Mouse (Mus musculus): ENCODE measurements around the gene Vps29. TPM values are rescaled to one million over a fixed set of nuclear protein-coding genes. Genes with fewer than 3 reads are reported as not detected.
"Not testable (repeated sequence)": the region's sequence is repeated elsewhere in the genome, so short reads cannot be mapped to it uniquely, and the experiment has no call there.

Vps29 gene
- 100 to 1,000 TPM in 1 of 2 experiments, 10 to 100 TPM in 1; 86.7 to 103 TPM for total RNA-seq (2021)
- long read RNA-seq, experiment 1, transcript Vps29-208 (4 exons, 2,716 nt) = major isoform, 112 of 115 reads
- long read RNA-seq, experiment 1, partial matches to known transcripts = 2 of 115 reads
- long read RNA-seq, experiment 1, other reads (novel, unspliced or antisense) = 0 of 115 reads
- long read RNA-seq, experiment 2, transcript Vps29-208 (4 exons, 2,716 nt) = major isoform, 72 of 75 reads
- long read RNA-seq, experiment 2, partial matches to known transcripts = 1 of 75 reads
- long read RNA-seq, experiment 2, other reads (novel, unspliced or antisense) = 2 of 75 reads

GRCm38 (mm10) chr5:122353807-122354491 lies at the start of gene Vps29, which contains the start of gene Rad9b:
Gene Vps29 (plus strand): TSS chr5:122354369.
Gene Rad9b (minus strand): TSS chr5:122354233.
- intact Hi-C loops (cut with DNase I) = no loop called here

DNA sequence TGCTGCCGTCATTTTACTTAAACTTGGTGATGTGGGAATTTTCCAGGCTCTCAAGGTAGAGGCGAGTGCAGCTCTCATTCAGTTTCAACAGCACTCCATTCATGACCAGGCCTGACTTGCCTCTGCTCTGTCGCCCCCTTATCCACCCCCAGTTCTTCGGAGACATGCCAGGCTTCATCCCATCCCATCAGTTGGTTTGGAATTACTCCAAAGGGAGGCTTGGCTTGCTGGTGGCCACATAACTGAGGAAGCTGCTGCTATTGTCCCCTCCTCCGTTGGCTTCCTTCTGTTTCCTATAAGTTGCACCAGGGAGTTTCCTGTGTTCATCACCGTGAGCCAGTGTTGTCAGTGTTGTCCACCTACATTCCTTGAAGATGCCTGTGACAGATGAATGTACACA lies 49.6 kb upstream of the Vps29 start:
- no peak for DNase-seq

More at GRCm38 (mm10) chr5:122353807-122354491, at the start of gene Vps29, which contains the start of gene Rad9b:
- DNase-seq = peak; percentile 98 to 99

DNA sequence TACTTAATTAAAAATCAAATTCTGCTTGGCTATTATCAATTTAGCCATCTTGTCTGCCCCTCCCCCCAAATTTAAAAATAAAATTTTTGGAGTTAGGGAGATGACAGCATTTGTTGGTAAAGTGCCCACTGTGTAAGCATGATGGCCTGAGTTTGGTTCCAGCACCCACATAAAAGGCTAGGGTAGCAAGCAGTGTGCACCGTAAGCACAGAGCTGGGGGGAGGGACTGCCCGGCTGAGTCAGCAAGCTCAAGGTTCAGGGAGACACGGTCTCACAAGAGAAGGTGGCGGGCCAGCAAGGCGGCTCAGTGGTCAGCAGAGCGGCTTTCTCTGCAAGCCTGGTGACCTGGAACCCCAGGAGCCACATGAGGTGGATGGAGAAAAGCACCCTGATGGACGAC lies 48.7 kb upstream of the Vps29 start:
- no peak for DNase-seq
- intact Hi-C loops (cut with DNase I) = no loop called here

More for the DNA sequence above, 49.6 kb upstream of the Vps29 start:
- intact Hi-C loops (cut with DNase I) = no loop called here

GRCm38 (mm10) chr5:122306536-122306935 lies 47.6 kb upstream of the Vps29 start:
- intact Hi-C loops (cut with DNase I) = no loop called here
- no peak for DNase-seq

- no peak for DNase-seq
- intact Hi-C loops (cut with DNase I) = no loop called here
Measured at GRCm38 (mm10) chr5:122310699-122311098, 43.5 kb upstream of the Vps29 start.

DNA sequence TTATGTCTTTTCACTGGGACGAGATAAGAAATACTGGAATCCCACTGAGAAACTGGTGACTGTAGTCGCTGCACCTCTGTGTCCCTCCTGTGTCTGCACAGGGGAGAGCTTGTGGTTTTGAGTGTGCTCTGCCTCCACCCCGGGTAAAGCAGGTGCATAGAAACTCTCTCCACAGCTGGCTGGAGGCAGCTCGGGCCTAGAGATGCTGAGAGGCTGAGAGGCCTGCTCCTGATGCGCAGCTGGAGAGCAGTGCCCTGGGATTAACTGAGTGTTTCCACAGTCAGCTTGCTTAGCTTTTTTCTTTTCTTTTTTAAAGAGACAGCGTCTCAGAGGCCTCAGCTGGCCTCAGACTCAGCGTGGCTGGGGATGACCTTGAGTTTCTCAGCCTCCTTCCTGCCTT lies 42.5 kb upstream of the Vps29 start:
- intact Hi-C loops (cut with DNase I) = no loop called here
- no peak for DNase-seq

GRCm38 (mm10) chr5:122312346-122312745 lies 41.8 kb upstream of the Vps29 start:
- DNase-seq = no peak
- intact Hi-C loops (cut with DNase I) = no loop called here

- intact Hi-C loops (cut with DNase I) = no loop called here
- no peak for DNase-seq
Measured at GRCm38 (mm10) chr5:122312942-122313684, 41.1 kb upstream of the Vps29 start.

DNA sequence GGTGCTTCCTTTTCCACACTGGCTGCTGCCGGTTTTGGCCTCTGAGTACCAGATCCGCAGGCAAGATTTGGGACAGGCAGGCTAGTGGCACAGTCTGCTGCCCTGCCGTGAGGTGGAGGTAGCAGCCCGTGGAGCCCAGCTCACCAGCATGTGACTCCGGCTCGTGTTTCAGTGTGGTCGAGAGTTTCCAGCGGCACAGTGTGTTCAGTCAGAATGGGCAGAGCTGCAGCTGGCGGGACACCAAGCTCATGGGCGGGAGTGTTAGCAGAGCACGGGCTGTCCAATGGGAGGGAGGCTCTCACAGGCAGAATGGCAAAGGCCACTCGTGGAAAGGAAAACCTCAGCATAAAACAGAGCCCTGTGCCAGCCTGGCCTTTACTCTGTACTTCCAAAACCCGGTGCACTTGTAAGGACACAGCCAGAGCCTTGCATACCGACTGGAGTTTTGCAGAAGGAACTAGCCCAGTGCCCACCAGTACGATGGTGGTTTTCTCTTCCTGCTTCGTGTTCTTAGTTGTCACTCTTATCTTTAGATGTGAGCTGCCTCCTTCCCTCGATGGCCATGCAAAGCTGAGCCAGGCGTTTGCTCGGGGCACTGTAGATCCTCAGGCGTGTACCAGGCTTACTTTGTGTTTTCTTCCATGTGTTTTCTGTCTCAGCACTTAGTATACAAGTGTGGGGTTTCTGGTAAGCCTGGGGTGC lies 39.1 kb upstream of the Vps29 start:
- DNase-seq = peak; percentile 89
- intact Hi-C loops (cut with DNase I) = no loop called here

- DNase-seq = no peak
- intact Hi-C loops (cut with DNase I) = no loop called here
Measured at GRCm38 (mm10) chr5:122317329-122318045, 36.7 kb upstream of the Vps29 start.

- DNase-seq = peak in 1 of 2 experiments; percentile 51
- intact Hi-C loops (cut with DNase I) = no loop called here
Measured at GRCm38 (mm10) chr5:122318100-122318499, 36.1 kb upstream of the Vps29 start.

DNA sequence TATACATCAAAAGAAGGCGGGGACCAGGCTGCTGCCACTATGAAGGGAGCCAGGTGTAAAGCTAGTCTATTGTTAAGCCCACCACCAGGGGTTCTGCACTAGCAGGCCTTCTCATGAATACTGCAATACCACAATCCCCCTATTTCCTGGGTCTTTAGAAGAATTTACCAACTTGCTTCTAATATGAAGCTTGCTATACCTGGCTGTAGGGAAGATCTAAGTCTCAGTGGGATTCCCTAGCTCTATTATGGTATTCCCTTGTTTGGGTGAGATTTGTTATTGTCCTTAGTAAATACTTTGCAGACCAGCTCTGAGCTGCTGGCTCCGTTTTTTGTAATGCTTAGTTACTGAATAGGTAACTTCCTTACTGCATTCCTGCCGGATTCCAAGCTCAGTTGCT lies 35.2 kb upstream of the Vps29 start:
- DNase-seq; intact Hi-C loops (cut with DNase I): not testable (repeated sequence)

- intact Hi-C loops (cut with DNase I) = no loop called here
- DNase-seq = peak in 1 of 2 experiments; percentile 53
Measured at GRCm38 (mm10) chr5:122319474-122320204, 34.5 kb upstream of the Vps29 start.

- no peak for DNase-seq
- intact Hi-C loops (cut with DNase I) = no loop called here
Measured at GRCm38 (mm10) chr5:122320205-122320781, 33.9 kb upstream of the Vps29 start.

DNA sequence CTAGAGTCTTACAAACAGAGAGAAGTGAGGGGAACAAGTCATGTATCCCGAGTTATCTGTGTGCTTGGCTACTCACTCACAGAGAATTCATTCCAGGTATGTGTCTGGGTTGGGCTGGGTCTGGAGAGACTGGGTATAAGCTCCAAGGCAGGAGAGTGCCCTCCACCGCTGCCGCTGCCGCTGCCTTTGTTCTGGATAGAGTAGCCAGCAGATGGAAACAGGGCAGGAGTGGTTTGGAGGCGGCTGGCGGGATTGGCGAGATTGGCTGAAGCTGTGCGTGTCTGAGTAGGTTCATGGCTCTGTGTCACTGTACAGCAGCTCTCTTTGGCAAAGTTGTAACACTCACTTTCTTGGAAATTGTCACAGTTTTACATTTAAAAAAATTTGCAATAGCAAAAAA lies 30.6 kb upstream of the Vps29 start:
- intact Hi-C loops (cut with DNase I) = no loop called here
- no peak for DNase-seq

- intact Hi-C loops (cut with DNase I) = no loop called here
- DNase-seq = no peak
Measured at GRCm38 (mm10) chr5:122324608-122325431, 29.3 kb upstream of the Vps29 start.

GRCm38 (mm10) chr5:122325477-122325876 lies 28.7 kb upstream of the Vps29 start:
- no peak for DNase-seq
- intact Hi-C loops (cut with DNase I) = no loop called here

DNA sequence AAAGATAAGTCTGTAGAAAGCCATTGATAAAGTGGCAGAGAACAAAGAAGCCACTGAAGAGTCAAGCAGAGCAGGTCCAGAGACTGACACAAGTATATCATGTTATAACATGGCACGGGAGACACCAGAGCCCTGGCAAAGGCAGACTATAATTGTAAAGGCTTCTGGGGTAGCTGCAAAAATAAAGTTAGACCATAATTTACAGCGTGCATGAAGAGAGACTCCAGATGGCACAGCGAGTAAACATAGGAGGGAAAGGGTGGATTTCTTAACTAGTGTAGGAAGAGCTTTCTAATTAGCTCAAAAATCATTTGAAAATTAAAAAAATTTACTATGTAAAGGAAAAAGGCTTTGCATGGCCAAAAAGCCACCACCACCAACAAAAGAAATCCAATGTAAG lies 26.9 kb upstream of the Vps29 start:
- intact Hi-C loops (cut with DNase I) = no loop called here
- DNase-seq = no peak
